Mouse (Mus musculus) embryo, embryonic 9.5 days (tissue): Measurements from ENCODE around the gene Cenpp.
A peak's percentile ranks its signal among the peaks of the same experiment; 100 is the strongest.

Experiments
- DNase-seq: peaks from one replicate; pipeline ENCODE4 v3.0.0-alpha.2; 2017; ENCODE audit errors: extremely low spot score

Cenpp gene

GRCm38 (mm10) chr13:49652481-49653179 is at the start of gene Cenpp, which contains the start of gene Nol8:
Cenpp (minus strand) TSS chr13:49652785.
Nol8 (plus strand) TSS chr13:49653078.
- peak; percentile 99 for DNase-seq

- no peak for DNase-seq
Measured at GRCm38 (mm10) chr13:49691056-49691455, 38.5 kb upstream of the Cenpp start.

DNA sequence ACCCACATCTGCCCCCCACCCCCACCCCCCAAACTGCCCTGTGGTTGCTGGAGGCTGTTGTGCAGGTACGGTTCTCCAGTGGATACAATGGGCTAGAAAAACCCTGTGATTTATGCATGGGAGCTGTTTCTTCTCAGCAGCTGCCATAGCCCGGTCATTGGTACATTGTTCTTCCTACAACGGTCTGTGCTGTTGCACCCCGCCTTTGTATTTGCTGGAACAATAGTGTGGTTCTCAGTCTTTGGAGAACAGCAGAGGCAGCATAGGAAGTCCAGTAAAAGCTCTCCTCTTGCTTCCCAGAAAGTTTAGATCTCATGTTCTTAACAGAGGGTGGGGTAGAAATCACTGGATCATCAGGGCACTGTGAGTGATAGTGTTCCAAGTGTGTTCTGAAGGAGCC is 31.7 kb upstream of the Cenpp start:
- no peak for DNase-seq

DNA sequence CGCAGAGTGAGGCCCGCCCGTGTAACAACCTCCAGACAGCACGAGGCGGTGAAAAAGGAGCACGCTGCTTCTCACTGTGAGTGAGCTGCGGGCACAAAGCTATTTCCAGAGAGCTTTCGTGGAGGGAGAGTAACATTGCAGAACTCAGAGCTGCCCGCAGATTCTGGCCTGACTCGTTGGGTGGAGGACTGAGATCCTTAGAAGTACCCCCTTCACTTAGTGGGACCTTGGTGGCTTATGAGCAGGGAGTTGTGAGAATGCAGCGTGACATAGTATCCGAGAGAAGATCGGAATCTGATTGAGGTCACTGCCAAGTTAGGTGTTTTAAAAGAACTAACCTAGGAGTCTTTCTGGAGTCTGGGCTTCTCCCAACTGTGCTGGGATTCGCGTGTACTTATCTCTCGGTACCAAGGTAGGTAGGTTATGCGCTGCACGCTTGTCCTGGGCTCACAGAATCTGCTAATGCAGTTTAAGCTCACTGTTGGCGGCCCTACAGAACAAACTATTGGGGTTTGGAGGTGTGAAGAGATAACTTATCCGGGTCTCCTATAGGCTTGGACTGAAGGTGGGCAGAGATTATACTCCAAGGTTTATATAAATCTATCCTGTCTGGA is 29.8 kb upstream of the Cenpp start:
- DNase-seq: no peak

GRCm38 (mm10) chr13:49681351-49682232 is 29.0 kb upstream of the Cenpp start, which contains the start of gene Iars:
Iars (plus strand) TSS chr13:49682100.
- peak; percentile 97 for DNase-seq

DNA sequence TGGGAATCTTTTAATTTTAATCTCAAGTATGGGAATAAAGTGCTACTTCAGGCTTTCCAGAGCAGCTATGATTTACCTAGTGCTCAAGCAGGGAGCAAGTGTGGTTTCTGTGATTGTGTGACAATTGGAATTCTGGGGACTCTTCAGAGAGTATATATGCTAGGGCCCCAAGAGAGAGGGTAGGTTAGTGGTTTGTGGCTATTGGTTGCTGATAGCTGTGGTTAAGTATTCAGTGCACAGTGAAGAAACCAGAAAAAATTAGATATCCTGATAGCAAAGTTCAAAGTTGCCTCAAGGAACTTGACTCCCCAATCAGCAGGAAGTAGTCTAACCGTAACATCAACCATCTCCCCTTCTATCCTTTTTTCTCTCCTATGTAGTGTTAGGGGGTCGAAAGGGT is 25.2 kb upstream of the Cenpp start:
- no peak for DNase-seq

DNA sequence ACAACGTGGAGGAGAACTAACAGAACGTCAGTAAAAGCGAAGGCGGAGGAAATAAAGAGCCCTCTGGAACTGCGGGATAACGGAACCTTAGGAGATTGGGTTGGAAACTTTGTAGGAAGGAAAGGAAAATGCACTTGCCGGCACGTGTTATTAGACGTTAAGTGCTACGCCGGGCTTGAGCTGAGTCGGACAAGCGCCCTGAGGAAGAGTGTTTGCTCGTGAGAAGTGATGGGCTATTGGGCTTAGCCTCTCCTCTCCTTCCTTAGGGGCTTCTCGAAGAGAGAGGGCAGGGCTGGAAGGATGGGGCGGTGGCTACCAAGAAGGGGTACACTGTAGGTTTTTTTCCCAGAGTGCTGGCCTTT is 576 bp upstream of the Cenpp start:
- no peak for DNase-seq

- no peak for DNase-seq
Measured at GRCm38 (mm10) chr13:49651781-49652351, 719 bp downstream of the Cenpp start.

- DNase-seq: no peak
Measured at GRCm38 (mm10) chr13:49651136-49651535, 1.4 kb downstream of the Cenpp start.

DNA sequence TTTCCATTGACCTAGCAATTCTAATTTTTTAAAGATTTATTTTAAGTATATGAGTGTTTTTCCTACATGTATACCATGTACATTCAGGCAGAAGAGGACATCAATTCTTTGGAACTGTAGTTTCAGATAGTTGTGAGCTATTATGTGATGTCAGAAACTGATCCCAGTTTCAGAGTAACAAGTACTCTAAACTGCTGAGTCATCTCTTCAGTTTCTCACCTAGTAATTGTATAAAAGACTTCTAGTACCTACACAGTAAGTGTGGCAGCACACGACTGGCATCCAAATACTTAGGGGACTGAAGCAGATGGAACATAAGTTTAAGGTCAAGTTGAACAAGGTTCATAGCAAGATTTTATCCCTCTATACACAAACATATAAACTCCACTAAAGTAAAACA is 6.6 kb downstream of the Cenpp start:
- DNase-seq: no peak

DNA sequence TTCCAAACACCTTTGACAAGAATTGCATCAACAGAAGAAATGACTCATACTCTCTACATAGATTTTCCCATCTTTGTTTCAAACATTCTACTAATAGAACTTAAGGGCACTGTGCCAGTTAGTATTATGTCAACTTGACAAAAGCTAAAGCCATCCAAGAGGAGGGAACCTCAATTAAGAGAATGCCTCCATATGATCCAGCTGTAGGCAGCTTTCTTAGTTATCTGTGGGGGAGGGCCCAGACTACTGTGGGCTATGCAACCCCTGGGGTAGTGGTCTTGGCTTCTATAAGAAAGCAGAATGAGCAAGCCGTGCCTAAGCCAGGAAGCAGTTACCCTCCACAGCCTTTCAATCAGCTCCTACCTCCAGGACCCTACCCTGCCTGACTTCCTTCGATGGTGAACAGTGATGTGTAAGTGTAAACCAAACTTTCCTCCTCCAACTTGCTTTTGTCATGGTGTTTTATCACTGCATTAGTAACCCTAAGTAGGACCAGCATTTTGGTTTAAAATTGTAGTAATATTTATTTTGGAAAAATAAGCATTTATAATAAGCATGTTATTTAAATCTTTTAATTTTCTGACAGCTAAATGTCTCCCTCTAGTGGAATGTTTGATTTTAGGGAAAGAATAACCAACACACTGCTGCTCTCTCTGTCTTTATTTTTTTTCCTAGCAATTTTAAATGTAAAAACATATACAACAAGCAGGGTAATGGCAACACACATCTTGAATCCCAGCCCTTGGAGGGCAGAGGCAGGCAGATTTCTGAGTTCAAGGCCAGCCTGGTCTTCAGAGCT is 7.7 kb downstream of the Cenpp start:
- DNase-seq: no peak

GRCm38 (mm10) chr13:49643669-49644362 is 8.8 kb downstream of the Cenpp start:
- DNase-seq: no peak

- no peak for DNase-seq
Measured at GRCm38 (mm10) chr13:49642650-49643049, 9.9 kb downstream of the Cenpp start.

- DNase-seq: no peak
Measured at GRCm38 (mm10) chr13:49639965-49640364, 12.6 kb downstream of the Cenpp start.

DNA sequence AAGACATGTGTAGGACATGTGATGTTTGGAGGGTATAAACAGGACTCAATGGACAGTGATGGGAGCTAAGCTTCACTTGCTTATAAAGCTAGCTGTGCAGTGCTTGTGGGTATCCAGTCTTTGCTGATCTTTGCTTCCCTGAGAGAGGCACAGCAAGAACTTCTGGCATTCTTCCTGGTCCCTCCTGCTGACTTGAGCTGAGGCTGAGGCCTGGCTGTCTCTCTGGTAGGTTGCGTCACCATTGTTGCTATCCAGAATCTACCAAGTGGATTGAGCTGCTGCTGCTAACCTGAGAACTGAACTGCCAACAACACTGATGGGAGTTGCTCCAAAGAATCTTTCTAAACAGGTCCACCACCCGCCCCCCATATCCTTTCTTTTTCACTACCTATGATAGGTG is 23.5 kb downstream of the Cenpp start:
- no peak for DNase-seq

DNA sequence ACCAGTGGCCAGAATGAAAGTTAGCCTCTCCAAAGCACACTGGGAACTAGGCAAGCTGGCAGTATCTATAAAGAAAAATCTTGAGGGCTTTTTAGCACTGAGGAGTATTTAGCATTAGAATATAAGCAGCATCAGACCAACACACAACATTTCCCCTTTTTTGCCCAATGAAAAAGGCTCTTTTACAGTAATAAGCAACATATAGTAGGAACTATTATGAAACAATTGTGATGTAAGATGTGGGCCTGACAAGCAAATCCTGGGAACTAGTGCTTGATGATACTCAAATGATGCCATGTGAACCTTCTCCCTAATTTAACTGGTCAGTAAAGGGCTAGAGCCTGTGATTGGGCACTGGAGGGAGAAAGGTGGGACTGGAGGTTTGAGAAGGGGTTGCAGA is 24.4 kb downstream of the Cenpp start:
- no peak for DNase-seq

- no peak for DNase-seq
Measured at GRCm38 (mm10) chr13:49623216-49623615, 29.4 kb downstream of the Cenpp start.

DNA sequence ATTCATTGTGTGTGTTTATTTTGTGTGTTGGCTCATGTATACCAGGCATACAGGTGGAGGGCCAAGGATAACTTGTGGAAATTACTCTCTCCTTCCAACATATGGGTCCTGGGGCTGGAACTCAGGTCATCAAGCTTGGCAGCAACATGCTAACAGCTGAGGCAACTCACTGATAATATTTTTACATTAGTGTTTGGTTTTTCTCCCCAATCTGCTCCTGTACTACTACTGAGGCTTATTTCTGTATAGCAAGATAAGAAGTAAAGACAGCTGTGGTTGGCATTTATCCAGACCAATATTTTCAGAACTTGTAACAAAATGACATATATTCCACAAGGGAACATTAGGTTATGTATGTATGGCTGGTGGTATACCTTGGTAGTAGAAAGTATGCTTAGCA is 34.2 kb downstream of the Cenpp start:
- DNase-seq: no peak

GRCm38 (mm10) chr13:49617021-49617420 is 35.6 kb downstream of the Cenpp start:
- no peak for DNase-seq

DNA sequence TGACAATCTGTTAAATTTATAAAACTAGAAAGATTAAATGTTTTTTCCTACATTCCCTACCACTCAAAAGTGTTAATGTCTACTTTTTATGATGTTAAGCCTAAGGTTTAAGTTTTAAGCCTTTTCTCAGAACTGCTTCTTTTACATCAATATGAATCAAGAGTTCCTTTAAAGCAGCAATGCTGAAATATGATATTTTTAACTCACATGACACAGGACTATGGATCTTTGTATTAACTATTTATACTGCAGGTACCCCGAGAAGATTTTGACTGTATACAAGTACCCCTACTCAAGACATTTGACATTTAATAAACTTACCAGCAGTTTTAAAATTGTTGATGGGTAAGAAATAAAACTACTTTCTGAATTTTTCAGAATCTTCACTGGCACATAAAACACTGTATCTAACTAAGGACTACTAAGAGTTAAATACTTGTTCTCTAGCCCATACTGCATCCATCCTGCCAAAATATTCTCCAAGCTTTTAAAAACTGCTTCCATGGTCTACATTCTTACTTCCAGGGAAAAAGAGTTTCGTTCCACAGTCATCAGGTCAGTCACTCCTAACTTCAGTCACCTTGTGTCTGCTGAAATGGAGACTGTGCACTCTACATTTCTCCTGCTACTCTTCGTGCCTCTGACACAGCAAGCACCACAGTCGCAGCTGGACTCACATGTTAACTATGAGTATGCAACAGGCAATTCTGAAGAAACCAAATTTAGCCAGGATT is 43.8 kb downstream of the Cenpp start:
- no peak for DNase-seq
